Mouse (Mus musculus): ENCODE results near the gene Rhbg.

The Rhbg gene

DNA sequence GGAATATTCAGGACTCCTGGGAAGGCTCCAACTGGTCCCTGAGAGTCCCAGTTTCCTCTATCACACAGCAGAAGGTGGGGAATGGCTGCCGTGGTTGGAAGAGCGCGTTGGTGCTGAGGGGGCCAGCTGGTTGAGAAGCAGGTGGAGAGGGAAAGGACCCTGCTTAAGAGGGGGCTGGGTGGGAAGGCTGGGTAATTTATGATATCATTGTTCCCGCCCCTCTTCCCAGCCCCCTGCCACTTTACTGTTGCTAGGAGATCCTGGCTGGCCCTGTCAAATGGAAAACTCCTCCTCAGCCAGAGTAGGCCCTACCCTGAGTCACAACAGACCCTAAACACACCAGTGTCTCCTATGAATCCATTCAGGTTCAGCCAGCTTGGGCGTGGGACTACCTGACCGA, 26.5 kb downstream of the Rhbg start:
- no peak for DNase-seq (ENCODE audit: low read depth)

DNA sequence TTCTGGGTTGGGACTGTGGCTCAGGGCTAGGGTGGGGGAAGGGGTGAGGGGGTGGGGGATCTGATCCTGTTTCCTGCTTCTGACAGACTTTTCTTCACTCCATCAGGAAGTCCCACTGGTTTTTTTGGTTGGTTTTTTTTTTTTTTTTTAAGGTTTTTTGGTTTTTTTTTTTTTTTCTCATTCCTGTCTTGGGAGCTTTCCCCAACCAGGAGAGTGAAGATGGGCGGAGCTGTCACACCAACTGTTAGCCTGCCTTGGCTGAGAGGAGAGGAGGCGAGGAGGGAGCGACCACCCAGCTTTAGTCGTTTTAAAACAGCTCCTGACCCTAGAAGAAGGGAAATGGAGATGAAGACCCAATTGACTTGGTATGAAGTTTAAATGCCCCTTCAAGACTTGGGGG, 27.2 kb downstream of the Rhbg start:
- no peak for DNase-seq (ENCODE audit: low read depth)

DNA sequence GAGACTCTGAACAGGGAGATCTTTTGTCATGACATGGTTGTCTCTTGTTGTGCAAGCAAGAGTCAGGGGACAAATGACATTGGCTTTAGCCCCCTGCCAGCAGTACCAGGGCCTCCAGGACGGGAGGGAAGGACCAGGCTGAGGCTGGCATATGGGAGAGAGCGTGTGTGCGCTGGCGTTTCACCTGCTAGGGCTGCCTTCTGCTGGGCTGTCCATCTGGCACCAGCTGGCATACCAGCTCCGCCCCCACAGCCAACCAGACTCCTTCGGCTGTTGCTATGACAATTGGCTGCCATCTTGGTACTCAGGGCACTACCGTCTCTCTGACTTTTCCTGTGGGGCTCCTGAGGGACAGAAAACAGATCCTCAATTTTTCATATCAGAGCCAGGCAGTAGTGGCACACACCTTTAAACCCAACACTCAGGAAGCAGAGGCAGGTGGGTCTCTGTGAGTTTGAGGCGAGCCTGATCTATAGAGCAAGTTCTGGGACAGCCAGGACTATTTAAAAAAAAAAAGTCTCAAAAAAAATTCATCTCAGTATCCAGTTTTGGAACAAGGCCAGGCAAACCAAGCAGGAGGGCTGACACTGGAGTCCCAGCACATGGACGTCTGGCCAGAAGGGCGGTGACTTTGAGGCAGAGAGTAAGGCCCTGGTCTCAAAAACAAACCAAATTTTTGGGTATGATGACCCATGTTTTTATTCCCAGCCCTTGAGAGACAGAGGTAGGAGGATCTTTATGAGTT, 28.2 kb downstream of the Rhbg start:
- DNase-seq (ENCODE audit: low read depth), result no peak

DNA sequence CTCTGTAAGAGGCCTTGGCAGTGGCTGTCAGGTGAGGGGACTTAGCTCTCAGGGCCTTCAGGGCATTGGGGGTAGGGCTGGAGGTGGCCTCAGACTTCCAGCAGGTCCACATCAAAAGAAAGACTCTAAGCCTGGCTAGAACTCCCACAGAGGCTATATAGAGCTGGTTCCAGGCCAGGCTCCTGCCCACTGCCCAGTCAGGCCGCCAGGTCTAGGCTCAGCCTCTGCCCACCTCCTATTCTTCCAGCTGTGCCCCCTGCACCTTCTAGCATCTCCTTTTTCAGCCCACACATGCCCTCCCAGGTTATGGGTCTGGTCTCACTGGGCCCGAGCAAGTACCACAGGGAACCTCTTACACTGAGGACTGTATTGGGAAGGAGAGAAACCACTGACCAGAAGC, 29.6 kb downstream of the Rhbg start:
- DNase-seq (ENCODE audit: low read depth), result no peak

DNA sequence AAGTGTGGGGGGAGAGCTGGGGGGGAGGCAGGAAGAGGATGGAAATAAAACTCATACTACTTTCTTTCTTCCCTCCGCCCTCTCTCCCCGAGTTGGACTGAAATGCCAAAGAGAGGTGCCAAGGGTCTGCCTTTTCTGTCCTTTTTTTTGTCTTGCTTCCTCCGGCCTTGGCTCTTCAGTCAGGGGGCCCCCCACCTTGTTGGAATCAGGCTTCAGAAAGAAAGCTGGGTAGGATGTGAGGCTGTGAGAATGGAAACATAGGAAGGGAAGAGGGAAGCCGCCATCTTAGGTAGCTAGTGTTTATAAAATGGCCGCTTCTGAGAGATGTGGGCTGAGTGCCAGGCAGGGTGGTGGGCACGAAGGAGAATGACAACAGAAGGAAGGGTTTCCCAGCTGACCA, 32.1 kb downstream of the Rhbg start:
- DNase-seq (ENCODE audit: low read depth), result no peak

DNA sequence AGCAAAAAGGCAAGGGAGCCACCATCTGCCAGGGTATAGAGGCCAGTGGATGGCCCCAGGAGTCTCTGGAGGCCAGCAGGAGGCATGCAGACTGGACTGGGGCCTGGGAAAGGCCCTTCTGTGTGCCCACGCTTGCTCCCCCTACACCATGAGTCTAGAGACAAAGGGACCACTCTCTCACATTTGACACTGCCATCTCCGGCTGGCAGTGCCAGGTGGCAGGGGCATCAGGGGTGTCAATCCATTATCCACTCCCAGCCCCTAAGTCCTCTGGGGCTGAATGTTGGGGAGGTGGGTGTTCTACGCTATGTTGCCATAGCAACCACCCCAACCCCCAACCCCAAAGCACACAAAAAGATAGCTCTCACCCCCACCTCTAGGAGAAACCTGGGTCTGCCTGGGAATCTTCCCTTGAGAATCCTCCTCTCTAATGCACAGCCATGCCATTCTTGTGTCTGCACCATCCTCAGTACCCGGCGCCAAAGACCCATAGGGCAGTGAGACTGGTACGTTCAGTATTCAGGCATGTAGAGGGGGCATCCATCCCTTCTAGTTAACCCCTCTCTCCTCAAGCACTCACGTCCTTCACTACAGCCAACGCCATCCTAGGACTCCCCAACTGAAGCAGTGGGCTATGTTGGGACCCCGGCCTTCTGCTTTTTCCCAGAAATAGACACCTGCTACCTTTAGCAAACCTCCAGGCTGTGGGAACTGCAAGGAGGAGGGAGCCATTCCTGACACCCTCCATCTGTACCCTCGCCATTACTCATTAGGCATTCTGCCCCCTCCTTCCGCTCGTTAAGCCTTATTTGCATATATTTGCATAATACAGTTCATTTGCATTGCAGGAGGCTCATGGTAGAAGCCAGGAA, 32.8 kb downstream of the Rhbg start:
- DNase-seq (ENCODE audit: low read depth), result no peak

DNA sequence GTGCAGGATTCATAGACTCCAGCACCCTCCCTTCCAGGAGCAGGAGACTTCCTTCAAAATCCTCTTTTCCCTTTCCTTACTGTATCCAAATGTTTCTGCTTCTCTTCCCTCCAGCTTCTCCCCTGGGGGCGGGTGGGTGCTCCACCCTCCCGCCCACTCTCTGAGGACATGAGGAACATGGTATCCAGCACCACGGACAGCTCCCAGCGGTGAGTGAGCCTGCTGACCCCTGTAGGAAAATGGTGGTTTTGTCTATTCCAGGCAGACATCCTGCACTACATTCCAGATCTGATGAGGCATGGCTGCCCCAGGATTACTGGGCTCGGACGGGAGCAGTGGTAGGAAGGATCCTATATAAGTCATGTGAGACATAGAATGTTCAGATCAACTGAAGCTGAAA, 33.7 kb downstream of the Rhbg start:
- DNase-seq (ENCODE audit: low read depth), result peak; percentile 66

DNA sequence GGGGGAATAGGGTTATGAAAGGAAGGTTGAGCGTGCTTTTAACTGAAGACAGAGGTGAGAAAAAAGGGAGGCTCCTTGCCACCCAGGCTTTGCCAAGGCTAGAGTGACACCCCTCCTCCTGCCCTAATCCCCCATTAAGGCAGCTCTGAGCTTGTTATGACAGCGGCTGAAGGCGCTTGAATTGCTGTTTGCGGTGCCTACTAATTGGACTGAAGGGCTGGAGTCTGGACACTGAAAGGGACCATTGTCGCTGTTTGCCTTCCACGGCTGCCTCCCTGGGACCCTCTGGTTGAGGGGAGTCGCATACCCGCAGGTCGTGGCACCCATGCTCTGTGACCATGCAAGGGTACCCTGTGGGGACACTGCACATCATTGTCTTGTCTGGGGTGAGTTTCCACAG, 34.6 kb downstream of the Rhbg start:
- DNase-seq (ENCODE audit: low read depth), result no peak

DNA sequence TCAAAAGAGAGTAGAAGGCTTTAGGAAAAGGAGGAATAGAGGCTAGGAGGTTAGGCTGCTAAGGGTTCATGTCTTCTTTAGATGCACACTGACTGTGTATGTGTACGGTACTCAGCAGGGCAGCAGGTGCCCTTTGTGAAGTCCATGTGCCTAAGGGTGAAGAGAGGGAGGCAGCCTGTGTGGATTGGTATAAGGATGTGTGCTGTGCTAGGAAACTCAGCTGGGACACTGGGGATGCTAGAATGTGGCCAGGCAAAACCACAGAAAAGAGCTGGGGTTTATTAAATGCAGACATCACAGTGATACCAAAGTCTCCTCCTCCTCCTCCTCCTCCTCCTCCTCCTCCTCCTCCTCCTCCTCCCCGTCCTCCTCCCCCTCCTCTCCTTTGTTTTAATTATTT, 36.8 kb downstream of the Rhbg start:
- DNase-seq (ENCODE audit: low read depth), result no peak

DNA sequence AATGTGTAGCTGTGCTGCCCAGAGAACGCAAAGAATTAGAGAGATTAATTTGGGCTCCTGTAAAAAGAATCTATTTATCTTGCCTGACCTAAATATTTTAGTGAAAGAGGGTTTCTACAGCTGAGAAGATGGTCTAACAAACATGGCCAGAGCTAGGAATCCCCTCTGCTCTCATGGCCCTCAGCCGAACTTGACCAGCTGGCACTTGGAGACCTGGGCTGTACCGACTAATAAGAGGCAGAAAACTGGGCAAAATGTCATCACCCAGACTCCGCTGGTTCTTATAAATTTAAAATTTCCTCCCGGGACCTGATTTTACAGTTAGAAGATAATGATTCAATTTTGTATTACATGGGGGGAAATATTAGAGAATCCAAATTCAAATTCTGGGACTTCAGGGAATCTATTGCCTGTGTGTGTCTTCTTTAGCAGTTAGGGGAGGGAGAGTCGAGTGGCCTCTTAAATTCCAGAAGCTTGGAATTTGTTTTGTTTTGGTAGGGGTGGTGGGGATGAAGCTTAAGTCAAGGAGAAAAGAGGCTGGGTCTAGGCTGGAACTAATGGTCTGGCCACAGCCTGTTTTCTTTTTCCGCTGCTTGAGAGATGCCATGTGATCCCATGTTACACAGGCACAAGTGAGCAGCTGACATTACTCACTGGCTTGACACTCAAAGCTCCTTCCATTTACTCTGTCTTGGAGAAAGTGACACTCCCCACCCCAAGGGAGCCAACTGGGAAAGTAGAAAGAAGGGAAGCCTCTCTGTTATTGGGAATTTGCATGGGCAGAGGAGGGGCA, 37.8 kb downstream of the Rhbg start:
- DNase-seq (ENCODE audit: low read depth), result no peak

DNA sequence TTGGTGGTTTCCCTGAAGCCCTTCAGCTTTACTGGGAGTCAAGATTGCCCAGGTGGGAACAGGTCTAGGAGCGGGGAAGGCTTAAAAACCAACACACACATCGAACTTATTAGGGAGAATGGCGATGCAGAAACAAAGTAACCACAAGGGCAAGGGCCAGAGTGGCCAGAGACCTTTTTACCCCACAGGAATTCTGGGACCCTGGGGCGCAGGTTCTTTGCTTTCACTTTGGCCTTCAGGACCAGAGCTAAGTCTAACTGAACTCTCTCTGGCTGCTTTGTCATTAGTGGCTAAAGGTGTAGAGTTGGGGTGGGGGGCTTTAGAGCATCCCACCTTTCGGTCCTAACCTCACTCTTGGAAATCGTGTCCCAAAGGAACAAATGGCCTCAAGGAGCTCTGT, 38.4 kb downstream of the Rhbg start:
- no peak for DNase-seq (ENCODE audit: low read depth)

DNA sequence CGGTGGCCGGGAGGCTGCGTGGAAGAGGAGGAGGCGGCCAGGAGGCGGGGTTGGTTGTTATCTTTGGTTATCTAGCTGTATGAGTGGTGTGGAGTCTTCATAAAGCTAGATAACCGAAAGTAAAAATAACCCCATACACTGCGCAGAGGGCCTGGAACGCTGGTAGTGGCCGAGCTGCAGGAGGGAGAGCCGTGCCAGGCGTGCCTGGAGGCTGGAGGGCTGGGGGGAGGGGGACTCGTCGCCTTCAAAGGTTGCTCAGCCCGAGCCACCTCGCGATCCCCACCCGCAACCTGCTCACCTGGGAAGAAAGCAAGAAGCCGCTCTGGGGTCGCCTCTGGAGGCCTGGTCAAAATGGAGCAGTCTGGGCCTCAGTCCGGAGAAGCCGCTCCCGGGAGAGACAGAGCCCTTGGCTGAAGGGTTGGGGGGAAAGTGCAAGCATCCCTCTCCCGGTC, 38.9 kb downstream of the Rhbg start:
- DNase-seq (ENCODE audit: low read depth), result no peak

DNA sequence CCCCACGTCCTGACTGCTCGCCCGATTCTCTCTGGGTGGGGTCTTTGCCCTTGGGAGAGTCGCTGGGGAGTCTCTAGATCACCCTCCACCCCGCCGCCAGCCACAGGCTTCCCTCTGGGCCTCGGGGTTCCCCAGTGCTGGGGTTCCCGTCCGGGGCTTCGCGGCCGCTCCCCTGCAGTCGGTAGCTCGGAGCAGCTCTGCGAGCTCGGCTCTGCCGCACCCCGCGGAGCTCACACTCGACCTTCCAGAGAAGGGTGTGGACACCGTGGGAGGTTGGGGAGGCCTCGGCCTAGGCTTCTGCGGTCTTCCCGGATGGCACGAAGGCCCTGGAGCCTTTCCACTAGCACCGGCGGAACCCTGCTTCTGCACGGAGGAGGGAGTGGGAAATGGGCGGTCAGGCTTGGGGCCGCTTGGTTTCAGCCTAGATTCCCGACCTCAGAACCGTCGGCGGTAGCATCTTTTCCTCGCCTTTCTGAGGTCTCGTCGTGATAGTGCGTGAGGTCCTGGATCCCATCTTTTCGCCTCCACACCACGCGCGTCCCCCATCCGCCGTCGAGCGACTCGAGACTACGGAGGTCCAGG, 39.4 kb downstream of the Rhbg start:
- DNase-seq (ENCODE audit: low read depth), result no peak

DNA sequence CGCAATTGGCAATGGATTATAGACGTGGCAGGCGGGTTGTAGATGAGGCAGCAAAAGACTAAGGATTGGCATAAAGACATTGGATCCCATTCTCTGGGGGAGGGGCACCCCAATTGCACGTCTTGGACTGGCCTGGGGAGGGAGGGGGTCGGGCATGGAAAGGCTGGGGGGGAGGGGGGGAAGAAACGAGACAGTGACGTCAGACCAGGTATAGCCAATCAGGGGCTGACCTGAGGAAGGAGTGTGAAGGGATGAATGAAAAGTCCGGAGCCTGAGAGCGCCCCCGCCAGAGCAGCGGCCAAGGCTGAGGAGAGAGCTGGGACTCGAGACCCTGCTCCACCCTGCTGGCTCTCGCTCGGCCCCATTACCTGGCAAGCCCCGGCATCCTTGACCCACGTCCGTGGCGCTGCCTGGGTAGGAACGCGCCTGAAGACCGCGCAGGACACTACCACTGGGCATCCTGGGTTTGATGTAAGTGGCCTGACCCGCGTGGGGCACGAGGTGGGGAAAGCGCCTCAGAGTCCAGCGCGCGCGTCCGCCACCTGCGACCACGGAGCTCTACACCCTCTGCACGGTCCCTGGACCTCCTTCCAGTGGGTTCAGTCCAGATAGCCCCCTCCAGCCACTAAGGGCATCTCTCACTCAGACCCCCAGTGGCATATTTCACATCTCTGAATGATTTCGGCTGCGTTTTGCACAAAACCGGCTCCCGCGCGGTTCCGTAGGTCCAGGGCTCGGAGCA, 40.1 kb downstream of the Rhbg start:
- no peak for DNase-seq (ENCODE audit: low read depth)

DNA sequence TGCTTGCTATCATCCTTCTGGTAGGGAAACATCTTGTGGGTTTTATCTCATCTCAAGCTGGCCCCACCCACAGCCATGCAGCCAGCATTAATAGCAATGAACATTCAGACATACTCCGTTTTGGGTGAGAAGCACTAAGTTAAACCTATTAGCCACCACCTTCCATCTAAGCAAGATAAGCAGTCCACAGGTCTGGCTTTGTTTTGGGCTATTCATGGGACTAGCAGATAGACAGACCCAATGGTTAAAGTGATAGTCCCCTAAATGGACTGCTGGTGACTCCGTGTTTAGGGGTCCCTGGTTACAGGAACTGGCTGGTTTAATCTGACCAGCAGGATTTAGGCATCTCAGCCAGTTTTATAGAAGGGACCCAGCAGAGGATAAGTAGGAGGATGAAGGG, 41.5 kb downstream of the Rhbg start:
- DNase-seq (ENCODE audit: low read depth), result peak; percentile 48

DNA sequence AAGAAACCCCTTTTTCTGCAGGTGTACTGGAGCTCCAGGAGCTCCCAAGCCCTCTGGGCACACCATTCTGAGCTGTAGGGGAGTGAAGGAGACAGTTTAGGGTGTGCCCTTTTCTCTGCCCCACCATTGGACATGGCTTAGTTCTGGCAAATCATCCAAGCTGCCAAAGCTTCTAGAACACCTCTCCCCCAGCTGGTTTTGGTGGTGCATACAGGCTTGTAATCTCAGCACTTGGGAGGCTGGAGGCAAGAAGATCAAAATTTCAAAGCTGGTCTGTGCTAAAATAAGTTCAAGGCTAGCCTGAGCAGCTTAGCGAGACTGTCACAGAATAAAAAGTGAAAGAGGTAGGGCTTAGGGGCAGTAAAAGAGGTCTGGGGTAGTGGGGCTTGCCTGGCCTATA, 42.2 kb downstream of the Rhbg start:
- no peak for DNase-seq (ENCODE audit: low read depth)

DNA sequence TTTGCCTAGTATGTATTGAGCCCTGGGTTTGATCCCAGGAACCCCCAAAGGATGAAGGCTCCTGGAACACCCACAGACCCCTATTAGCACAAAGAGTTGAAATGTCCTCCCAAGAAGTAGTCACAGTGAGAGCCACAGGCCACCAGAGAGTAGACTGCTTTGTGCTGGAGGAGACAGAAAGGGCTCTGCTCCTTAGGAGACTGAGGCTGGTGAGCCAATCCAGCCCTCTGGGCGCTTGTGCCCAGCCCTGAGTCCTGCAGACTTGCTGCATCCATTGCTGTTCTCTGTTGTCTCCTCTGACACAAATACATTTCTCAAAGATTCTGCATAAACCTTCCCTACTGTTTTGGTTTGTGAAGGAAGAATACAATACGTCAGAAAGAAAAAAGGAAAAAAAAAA, 43.6 kb downstream of the Rhbg start:
- no peak for DNase-seq (ENCODE audit: low read depth)

DNA sequence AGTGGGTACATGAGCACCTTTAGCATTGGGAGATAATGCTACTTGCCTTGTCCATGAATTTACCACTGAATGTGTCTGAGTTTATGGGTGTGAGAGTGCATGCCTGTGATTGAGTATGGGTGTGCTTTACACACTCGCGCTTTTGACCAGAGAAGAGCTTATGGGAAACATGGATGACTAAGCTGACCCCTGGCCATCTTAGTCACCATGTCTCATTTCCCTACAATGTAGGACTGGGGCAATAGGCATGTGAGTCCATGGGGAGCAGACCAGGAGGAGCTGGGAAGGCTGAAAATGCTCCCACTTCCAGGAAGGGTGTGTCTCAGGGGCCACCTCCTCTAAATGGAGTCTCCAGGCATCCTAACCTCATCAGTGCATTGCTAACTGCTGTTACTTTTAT, 44.4 kb downstream of the Rhbg start:
- DNase-seq (ENCODE audit: low read depth), result no peak

DNA sequence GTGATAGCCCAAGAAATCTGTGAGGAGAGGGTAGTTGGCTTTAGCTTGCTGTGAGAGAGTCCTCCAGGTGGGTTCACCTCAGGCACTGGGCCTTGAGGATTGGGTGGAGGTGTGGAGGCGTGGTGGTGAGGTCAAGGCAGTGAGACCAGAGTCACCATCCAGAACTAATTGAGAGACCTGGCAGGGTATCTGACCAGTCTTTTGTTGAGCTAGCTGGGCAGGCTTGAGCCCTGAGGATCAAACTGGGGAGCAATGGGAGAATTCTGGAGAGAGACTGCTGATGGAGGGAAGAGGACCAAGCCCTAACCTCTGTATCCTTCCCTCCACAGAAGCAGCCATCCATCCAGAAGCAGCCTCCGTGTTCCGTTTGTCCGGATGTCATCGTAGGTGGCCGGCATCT, 45.2 kb downstream of the Rhbg start:
- no peak for DNase-seq (ENCODE audit: low read depth)

DNA sequence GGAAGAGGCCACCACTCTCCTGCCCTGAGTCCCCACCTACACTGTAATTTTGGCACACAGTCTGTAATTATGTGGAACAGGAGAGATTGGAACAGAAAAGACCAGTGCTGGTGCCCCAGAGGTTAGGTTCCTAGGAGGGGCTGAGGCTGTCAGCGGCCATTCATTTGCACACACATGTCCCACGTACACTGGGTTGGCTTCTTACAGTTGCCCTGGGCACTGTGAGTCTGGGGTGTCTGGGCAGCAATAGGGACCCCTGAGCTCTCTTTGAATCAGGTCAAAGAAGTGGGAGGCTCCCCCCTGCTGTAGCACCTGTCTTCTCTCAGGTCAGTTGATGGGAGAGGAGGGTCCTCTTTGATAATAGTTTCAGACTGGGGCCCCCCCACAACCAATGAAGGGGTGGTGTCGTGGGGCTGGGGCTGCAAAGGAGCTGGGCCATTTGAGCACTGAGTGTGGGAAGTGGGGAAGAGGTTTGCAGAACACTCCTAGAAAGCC, 46.2 kb downstream of the Rhbg start:
- DNase-seq (ENCODE audit: low read depth), result no peak

DNA sequence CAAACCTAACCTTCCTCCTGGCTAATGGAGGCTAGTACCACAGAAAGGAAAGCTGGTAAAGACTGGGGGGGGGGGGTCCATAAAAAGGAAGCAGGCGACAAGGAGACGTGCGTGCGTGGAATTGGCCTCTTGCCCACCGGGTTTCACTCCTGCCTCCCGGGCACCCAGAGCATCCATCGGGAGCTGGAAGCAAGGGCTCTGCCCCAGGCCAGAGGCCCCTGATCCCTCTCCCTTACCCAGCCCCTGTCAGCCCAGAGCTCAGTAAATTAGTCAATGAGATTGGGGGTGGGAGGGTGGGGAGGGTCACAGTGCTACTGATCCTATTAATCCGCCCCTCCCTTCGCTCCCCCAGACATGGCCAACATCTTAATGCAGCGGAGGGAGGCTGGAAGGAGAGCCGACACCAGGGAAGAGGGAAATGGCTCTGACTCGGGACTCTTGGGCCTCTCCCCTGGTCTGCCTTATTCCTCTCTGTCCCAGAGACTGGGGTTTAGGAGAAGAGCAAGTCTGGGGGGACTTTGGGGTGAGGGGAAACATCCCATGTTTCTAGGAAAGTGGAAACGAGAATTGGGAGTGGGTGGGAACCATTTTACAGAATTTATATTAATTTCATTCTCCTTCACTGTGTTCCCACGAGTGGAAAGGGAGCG, 46.9 kb downstream of the Rhbg start:
- no peak for DNase-seq (ENCODE audit: low read depth)

Data from c-Kit-positive CD71-positive TER-119-negative erythroid progenitor cells, embryonic 14.5 days (primary cell).